7 mouse cellular contexts compared by ENCODE assay signal in the genomic region with DNA sequence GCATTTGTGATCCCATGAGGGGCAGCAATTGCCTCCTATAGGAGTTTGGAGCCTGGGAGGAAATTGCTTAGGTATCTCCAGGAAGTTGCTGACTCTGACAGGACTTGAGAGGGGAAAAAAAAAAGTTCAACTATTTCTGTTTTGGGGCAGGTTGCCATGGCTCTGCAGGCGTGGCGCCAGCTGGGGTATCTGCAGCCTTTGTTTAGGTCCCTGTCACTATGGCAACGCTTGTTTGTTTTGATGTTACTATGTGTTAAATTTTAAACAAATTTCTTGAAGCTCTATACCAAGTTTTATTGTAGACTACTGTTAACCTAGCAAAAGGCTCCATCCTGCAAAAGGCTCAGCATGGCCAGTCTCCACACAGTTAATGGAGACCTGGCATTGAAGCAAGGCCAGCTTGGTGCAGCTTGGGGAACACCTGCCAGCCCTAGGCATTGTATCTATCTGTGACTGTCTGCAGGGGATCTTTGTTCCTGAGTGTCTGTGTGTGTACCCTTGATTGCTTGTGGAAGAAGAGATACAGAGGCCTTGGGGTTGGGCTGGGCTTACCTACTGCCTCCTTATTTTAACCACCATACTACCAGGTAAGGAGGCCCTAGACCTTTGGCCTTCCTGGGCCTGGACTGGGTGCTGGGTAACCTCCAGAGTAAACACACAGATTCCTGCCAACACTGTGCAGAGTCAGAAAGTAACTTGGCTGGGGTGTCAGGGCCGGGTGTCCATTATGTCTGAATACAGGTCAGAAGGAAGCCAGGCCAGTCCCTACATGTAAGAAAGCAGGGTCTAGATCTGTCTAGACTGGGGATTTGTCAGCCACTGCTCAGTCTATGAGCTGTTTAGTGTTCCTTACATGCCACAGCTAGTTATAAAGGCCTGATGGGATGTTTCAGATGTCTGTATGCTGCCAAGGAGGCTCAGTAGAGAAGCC. TPM values are rescaled to one million over a fixed set of nuclear protein-coding genes. Genes with fewer than 3 reads are reported as not detected.
DNase-seq lines count a peak whose midpoint lies in the region; TF ChIP-seq lines count a peak whose summit lies in the region.

No protein-coding gene starts in this region.

- peaks cover 22% of the 10 kb centered on the region for H3K4me1 ChIP-seq in small intestine, adult 2 months (ENCODE audit: control insufficient read depth, insufficient read depth, insufficient read length, low read length)

- no peak for TF ChIP-seq POLR2A in small intestine, adult 2 months (IDR thresholded peaks at IDR 0.05; ENCODE audit: low read depth, low read length)

- WGBS in small intestine, adult 2 months: 11% methylated on average over 4 of the region's 4 CpGs

- peaks cover 7% of the 10 kb centered on the region for H3K36me3 ChIP-seq in small intestine, adult 2 months (ENCODE audit: control insufficient read depth, insufficient read depth, low read length)

- no peak for TF ChIP-seq CTCF in small intestine, adult 2 months (IDR thresholded peaks at IDR 0.05; ENCODE audit: extremely low read depth, insufficient read length, insufficient replicate concordance, low read depth, low read length)

- no peaks in the 10 kb centered on the region for H3K27me3 ChIP-seq in small intestine, adult 2 months (ENCODE audit: control insufficient read depth, insufficient read depth, low read length)

- no peak overlapping the region for H3K4me3 ChIP-seq in small intestine, adult 2 months (ENCODE audit: low read depth, low read length)

- DNase-seq in ovary, postnatal 14 days (ENCODE audit: low spot score): peak; percentile 31
- no peak for DNase-seq in ovary, postnatal 10 days (ENCODE audit: low spot score)
- peak; percentile 39 for DNase-seq in cerebellum, adult 11-12 months
- peak; percentile 38 to 67 for DNase-seq in heart, adult 9 months (ENCODE audit: low spot score in 2 of 2)
- DNase-seq in kidney, postnatal 36 days: peak; percentile 53
- no peak for DNase-seq in thymus, postnatal 10 days (ENCODE audit: low spot score in 2 of 2)

- peak overlapping the region; percentile 77 for H3K27ac ChIP-seq in small intestine, adult 2 months (ENCODE audit: insufficient read depth, low read depth, low read length)

RNA-seq across cellular contexts. Expression of a gene that starts 16.2 kb away (rescaled TPM):
- 3.2 and 9.9 TPM in 2 replicates for polyA plus RNA-seq in small intestine, adult 2 months (2012; rRNA removed)

RNA-seq across cellular contexts. Expression of a gene that starts 36.7 kb away (rescaled TPM):
- polyA plus RNA-seq in small intestine, adult 2 months (2012; rRNA removed): 0.70 and 1.4 TPM in 2 replicates

Comparison
In these comparisons a context has a peak if more than half of its experiments do, and no peak if none do; other contexts are left out.
1. DNase-seq: peak in ovary, postnatal 14 days (single experiment), cerebellum, adult 11-12 months (single experiment), heart, adult 9 months (2 of 2) and kidney, postnatal 36 days (2 of 2); none in ovary, postnatal 10 days (single experiment) and thymus, postnatal 10 days (0 of 2).